Mouse (Mus musculus) forebrain, embryonic 10.5 days (tissue): ENCODE measurements around the gene Pik3c2g. TPM values are rescaled to one million over a fixed set of nuclear protein-coding genes. Genes with fewer than 3 reads are reported as not detected.

Experiments
- DNase-seq: peaks from one replicate; pipeline ENCODE4 v3.0.0-alpha.2; 2017; ENCODE audit warnings: low spot score; ENCODE audit errors: extremely low spot score
- H3K27ac ChIP-seq: fragments of 300-500 bp; sonication (generic); 2 replicates; pipeline ENCODE4 v1.5.1; 2016; ENCODE audit warnings: mild to moderate bottlenecking
- H3K27me3 ChIP-seq: fragments of 300-500 bp; sonication (generic); 2 replicates; pipeline ENCODE4 v1.6.1; 2016; ENCODE audit warnings: mild to moderate bottlenecking; ENCODE audit not compliant: poor library complexity, severe bottlenecking
- H3K36me3 ChIP-seq: fragments of 300-500 bp; sonication (generic); replicated peaks from 2 replicates; pipeline ENCODE4 v1.6.1; 2016; ENCODE audit warnings: mild to moderate bottlenecking, moderate library complexity
- H3K4me1 ChIP-seq: fragments of 300-500 bp; sonication (generic); 2 replicates; pipeline ENCODE4 v1.6.1; 2016
- H3K4me3 ChIP-seq: fragments of 300-500 bp; sonication (generic); 2 replicates; pipeline ENCODE4 v1.5.1; 2016; ENCODE audit warnings: mild to moderate bottlenecking, moderate library complexity
- H3K9me3 ChIP-seq: fragments of 300-500 bp; sonication (generic); 2 replicates; pipeline ENCODE4 v1.6.1; 2016; ENCODE audit warnings: mild to moderate bottlenecking, moderate library complexity
- WGBS: fragments of 180-500 bp; shearing (Covaris S2); methylation state at CpG from one replicate; pipeline ENCODE4 v1.1.7; 2016; 5-methylcytosine and 5-hydroxymethylcytosine counted together
- polyA plus RNA-seq: library from polyadenylated mRNA; unstranded; fragments of >200 nt; fragmentation: Nextera tagmentation; extraction: Ambion mirVana; gene quantifications from 2 replicates; pipeline ENCODE4 v1.2.1, GENCODE M21; 2016

Pik3c2g gene
- polyA plus RNA-seq, result 0.26 TPM in 1 of 2 replicates, not detected in the other

- no peaks in the 10 kb centered on the region for H3K27me3 ChIP-seq
- DNase-seq, result no peak
- no peak within 1 kb of the TSS for H3K4me3 ChIP-seq
- no peaks in the 10 kb centered on the region for H3K36me3 ChIP-seq
- peaks cover 18% of the 10 kb centered on the region for H3K4me1 ChIP-seq
- H3K9me3 ChIP-seq, result no peaks in the 10 kb centered on the region
- 91% methylated on average over 15 of the region's 15 CpGs for WGBS
- H3K27ac ChIP-seq, result no peak within 1 kb of the TSS
Measured at GRCm38 (mm10) chr6:139586892-139587291, at the start of gene Pik3c2g. Gene Pik3c2g, plus strand, starts transcription at chr6:139587221.

GRCm38 (mm10) chr6:139538469-139538868 is 48.6 kb upstream of the Pik3c2g start:
- Histone ChIP-seq H3K4me1 (no peaks in the 10 kb centered on the region), H3K4me3 (no peak overlapping the region), H3K36me3 (no peaks in the 10 kb centered on the region), H3K9me3 (no peaks in the 10 kb centered on the region), H3K27ac (no peak overlapping the region), H3K27me3 (no peaks in the 10 kb centered on the region)
- no peak for DNase-seq
- WGBS, result 70% methylated on average over 2 of the region's 2 CpGs

- Histone ChIP-seq H3K4me1 (no peaks in the 10 kb centered on the region), H3K4me3 (no peak overlapping the region), H3K36me3 (no peaks in the 10 kb centered on the region), H3K27me3 (no peaks in the 10 kb centered on the region), H3K27ac (no peak overlapping the region), H3K9me3 (no peaks in the 10 kb centered on the region)
- DNase-seq, result no peak
- WGBS, result 89% methylated on average over 7 of the region's 7 CpGs
Measured at GRCm38 (mm10) chr6:139555537-139556179, 31.4 kb upstream of the Pik3c2g start.

GRCm38 (mm10) chr6:139569211-139569610 is 17.8 kb upstream of the Pik3c2g start:
- DNase-seq, result no peak
- 43% methylated on average over 7 of the region's 7 CpGs for WGBS

GRCm38 (mm10) chr6:139575854-139576253 is 11.2 kb upstream of the Pik3c2g start:
- Histone ChIP-seq H3K9me3 (0 out of 2 replicates have a peak, but pooled peaks cover 4% of the 10 kb centered on the region), H3K4me1 (no peaks in the 10 kb centered on the region), H3K27ac (no peak overlapping the region), H3K4me3 (no peak overlapping the region), H3K36me3 (no peaks in the 10 kb centered on the region), H3K27me3 (no peaks in the 10 kb centered on the region)
- 80% methylated on average over 4 of the region's 4 CpGs for WGBS
- no peak for DNase-seq

More at GRCm38 (mm10) chr6:139569211-139569610, 17.8 kb upstream of the Pik3c2g start:
- Histone ChIP-seq H3K27me3 (no peaks in the 10 kb centered on the region), H3K9me3 (0 out of 2 replicates have a peak, but pooled peaks cover 4% of the 10 kb centered on the region), H3K36me3 (no peaks in the 10 kb centered on the region), H3K27ac (no peak overlapping the region), H3K4me1 (peaks cover 8% of the 10 kb centered on the region), H3K4me3 (no peak overlapping the region)

GRCm38 (mm10) chr6:139576261-139577014 is 10.6 kb upstream of the Pik3c2g start:
- H3K27me3 ChIP-seq, result no peaks in the 10 kb centered on the region
- no peak overlapping the region for H3K4me3 ChIP-seq
- H3K4me1 ChIP-seq, result no peaks in the 10 kb centered on the region
- 76% methylated on average over 10 of the region's 10 CpGs for WGBS
- no peak for DNase-seq
- H3K9me3 ChIP-seq, result 0 out of 2 replicates have a peak, but pooled peaks cover 4% of the 10 kb centered on the region
- H3K27ac ChIP-seq, result no peak overlapping the region
- H3K36me3 ChIP-seq, result no peaks in the 10 kb centered on the region

- Histone ChIP-seq H3K9me3 (0 out of 2 replicates have a peak, but pooled peaks cover 4% of the 10 kb centered on the region), H3K4me3 (no peak overlapping the region), H3K4me1 (no peaks in the 10 kb centered on the region), H3K27ac (no peak overlapping the region), H3K36me3 (no peaks in the 10 kb centered on the region), H3K27me3 (no peaks in the 10 kb centered on the region)
- WGBS, result 63% methylated on average over 18 of the region's 18 CpGs
- DNase-seq, result no peak
Measured at GRCm38 (mm10) chr6:139577026-139577861, 9.8 kb upstream of the Pik3c2g start.

GRCm38 (mm10) chr6:139587478-139587877 is 457 bp downstream of the Pik3c2g start:
- no peaks in the 10 kb centered on the region for H3K36me3 ChIP-seq
- no peak overlapping the region for H3K4me3 ChIP-seq
- 90% methylated on average over 12 of the region's 12 CpGs for WGBS
- no peaks in the 10 kb centered on the region for H3K9me3 ChIP-seq
- H3K27me3 ChIP-seq, result no peaks in the 10 kb centered on the region
- H3K4me1 ChIP-seq, result peaks cover 23% of the 10 kb centered on the region
- no peak overlapping the region for H3K27ac ChIP-seq
- DNase-seq, result no peak

- Histone ChIP-seq H3K9me3 (no peaks in the 10 kb centered on the region), H3K27me3 (no peaks in the 10 kb centered on the region), H3K4me3 (no peak overlapping the region), H3K27ac (no peak overlapping the region), H3K36me3 (no peaks in the 10 kb centered on the region), H3K4me1 (peaks cover 32% of the 10 kb centered on the region)
- WGBS, result 43% methylated on average over 15 of the region's 15 CpGs
- DNase-seq, result peak; percentile 24
Measured at GRCm38 (mm10) chr6:139588409-139588808, 1.4 kb downstream of the Pik3c2g start.

- Histone ChIP-seq H3K4me3 (no peak overlapping the region), H3K27me3 (no peaks in the 10 kb centered on the region), H3K4me1 (peaks cover 36% of the 10 kb centered on the region), H3K9me3 (no peaks in the 10 kb centered on the region), H3K27ac (no peak overlapping the region), H3K36me3 (no peaks in the 10 kb centered on the region)
- WGBS, result 12% methylated on average over 12 of the region's 12 CpGs
- DNase-seq, result peak; percentile 69
Measured at GRCm38 (mm10) chr6:139589291-139589690, 2.3 kb downstream of the Pik3c2g start.

- H3K27ac ChIP-seq, result no peak overlapping the region
- H3K27me3 ChIP-seq, result no peaks in the 10 kb centered on the region
- no peaks in the 10 kb centered on the region for H3K9me3 ChIP-seq
- WGBS, result 79% methylated on average over 9 of the region's 9 CpGs
- H3K4me3 ChIP-seq, result no peak overlapping the region
- no peak for DNase-seq
- H3K4me1 ChIP-seq, result peaks cover 36% of the 10 kb centered on the region
- no peaks in the 10 kb centered on the region for H3K36me3 ChIP-seq
Measured at GRCm38 (mm10) chr6:139589854-139590253, 2.8 kb downstream of the Pik3c2g start.

- Histone ChIP-seq H3K4me3 (no peak overlapping the region), H3K27me3 (no peaks in the 10 kb centered on the region), H3K27ac (no peak overlapping the region), H3K4me1 (peaks cover 36% of the 10 kb centered on the region), H3K9me3 (no peaks in the 10 kb centered on the region), H3K36me3 (no peaks in the 10 kb centered on the region)
- DNase-seq, result no peak
- WGBS, result 70% methylated on average over 3 of the region's 3 CpGs
Measured at GRCm38 (mm10) chr6:139592081-139592480, 5.1 kb downstream of the Pik3c2g start.
